Mouse (Mus musculus) midbrain, embryonic 12.5 days (tissue): ENCODE data around the gene Gm12355. TPM values are rescaled to one million over a fixed set of nuclear protein-coding genes. Genes with fewer than 3 reads are reported as not detected.
A peak's percentile ranks its signal among the peaks of the same experiment; 100 is the strongest.
"Not testable (repeated sequence)": the region's sequence is repeated elsewhere in the genome, so short reads cannot be mapped to it uniquely, and the experiment has no call there.

Experiments used
- ATAC-seq: fragments of 200-750 bp; cut with Nextera tagmentation; 2 replicates; pipeline ENCODE4 v1.8.0; 2017; ENCODE audit warnings: low read depth, moderate TSS enrichment, moderate library complexity; ENCODE audit not compliant: low FRiP score
- H3K27ac ChIP-seq: fragments of 300-500 bp; sonication (generic); replicated peaks from 2 replicates; pipeline ENCODE4 v1.5.1; 2016; ENCODE audit warnings: mild to moderate bottlenecking
- H3K27me3 ChIP-seq: fragments of 300-500 bp; sonication (generic); 2 replicates; pipeline ENCODE4 v1.6.1; 2016; ENCODE audit warnings: mild to moderate bottlenecking
- H3K36me3 ChIP-seq: fragments of 300-500 bp; sonication (generic); 2 replicates; pipeline ENCODE4 v1.6.1; 2016
- H3K4me1 ChIP-seq: fragments of 300-500 bp; sonication (generic); 2 replicates; pipeline ENCODE4 v1.6.1; 2016
- H3K4me2 ChIP-seq: fragments of 300-500 bp; sonication (generic); replicated peaks from 2 replicates; pipeline ENCODE4 v1.6.1; 2016; ENCODE audit warnings: mild to moderate bottlenecking, moderate library complexity
- H3K4me3 ChIP-seq: fragments of 300-500 bp; sonication (generic); 2 replicates; pipeline ENCODE4 v1.5.1; 2016; ENCODE audit warnings: mild to moderate bottlenecking
- H3K9ac ChIP-seq: fragments of 300-500 bp; sonication (generic); replicated peaks from 2 replicates; pipeline ENCODE4 v1.6.1; 2016; ENCODE audit warnings: mild to moderate bottlenecking, moderate library complexity
- H3K9me3 ChIP-seq: fragments of 300-500 bp; sonication (generic); 2 replicates; pipeline ENCODE4 v1.6.1; 2016; ENCODE audit warnings: mild to moderate bottlenecking
- WGBS: fragments of 180-500 bp; shearing (Covaris S2); methylation state at CpG from one replicate; pipeline ENCODE4 v1.1.7; 2016; 5-methylcytosine and 5-hydroxymethylcytosine counted together
- polyA plus RNA-seq: library from polyadenylated mRNA; unstranded; fragments of >200 nt; fragmentation: Nextera tagmentation; extraction: Ambion mirVana; gene quantifications from 2 replicates; pipeline ENCODE4 v1.2.1, GENCODE M21; 2016

Gene Gm12355
- polyA plus RNA-seq, result 0.68 and 1.2 TPM in 2 replicates

- Histone ChIP-seq H3K4me3 (no peak within 1 kb of the TSS), H3K4me2 (no peak within 1 kb of the TSS), H3K9ac (no peak within 1 kb of the TSS), H3K4me1 (no peaks in the 10 kb centered on the region), H3K27ac (no peak within 1 kb of the TSS), H3K9me3 (peaks cover 3% of the 10 kb centered on the region; the same call in 1 of the 2 replicates), H3K27me3 (no peaks in the 10 kb centered on the region), H3K36me3 (no peaks in the 10 kb centered on the region)
- 91% methylated on average over 10 of the region's 10 CpGs for WGBS
- ATAC-seq, result no peak
Observed at GRCm38 (mm10) chr11:98625611-98626410, at the start of gene Gm12355, which contains the start of gene Gsdma3. Gene Gm12355 (minus strand): TSS chr11:98625661. Gene Gsdma3 (plus strand): TSS chr11:98626360.

- H3K27me3 ChIP-seq, result peaks cover 27% of the 10 kb centered on the region
- ATAC-seq, result 0 out of 2 replicates have a peak, but pooled peaks have one; percentile 41
- not testable (repeated sequence) for H3K4me2 ChIP-seq, H3K9ac ChIP-seq, H3K27ac ChIP-seq, H3K4me1 ChIP-seq, H3K9me3 ChIP-seq, H3K4me3 ChIP-seq, H3K36me3 ChIP-seq
- WGBS, result 13% methylated on average over 7 of the region's 7 CpGs
Observed at GRCm38 (mm10) chr11:98673136-98673535, 47.7 kb upstream of the Gm12355 start.

GRCm38 (mm10) chr11:98672482-98672881 lies 47.0 kb upstream of the Gm12355 start:
- Histone ChIP-seq H3K27me3 (peaks cover 33% of the 10 kb centered on the region), H3K4me2 (no peak overlapping the region), H3K9ac (no peak overlapping the region), H3K27ac (no peak overlapping the region), H3K4me3 (no peak overlapping the region), H3K9me3 (no peaks in the 10 kb centered on the region), H3K4me1 (no peaks in the 10 kb centered on the region), H3K36me3 (no peaks in the 10 kb centered on the region)
- 90% methylated on average over 5 of the region's 5 CpGs for WGBS
- ATAC-seq, result no peak

- ATAC-seq, result no peak
- H3K36me3 ChIP-seq, result no peaks in the 10 kb centered on the region
- no peak overlapping the region for H3K27ac ChIP-seq
- 75% methylated on average over 5 of the region's 5 CpGs for WGBS
- H3K27me3 ChIP-seq, result peaks cover 34% of the 10 kb centered on the region
- no peak overlapping the region for H3K4me3 ChIP-seq
- H3K4me2 ChIP-seq, result no peak overlapping the region
- no peak overlapping the region for H3K9ac ChIP-seq
- no peaks in the 10 kb centered on the region for H3K4me1 ChIP-seq
- no peaks in the 10 kb centered on the region for H3K9me3 ChIP-seq
Observed at GRCm38 (mm10) chr11:98671857-98672256, 46.4 kb upstream of the Gm12355 start.

GRCm38 (mm10) chr11:98671284-98671815 lies 45.9 kb upstream of the Gm12355 start:
- no peaks in the 10 kb centered on the region for H3K9me3 ChIP-seq
- no peak for ATAC-seq
- H3K27me3 ChIP-seq, result peaks cover 38% of the 10 kb centered on the region
- no peak overlapping the region for H3K27ac ChIP-seq
- H3K4me2 ChIP-seq, result no peak overlapping the region
- 74% methylated on average over 3 of the region's 3 CpGs for WGBS
- no peak overlapping the region for H3K9ac ChIP-seq
- no peaks in the 10 kb centered on the region for H3K36me3 ChIP-seq
- no peaks in the 10 kb centered on the region for H3K4me1 ChIP-seq
- no peak overlapping the region for H3K4me3 ChIP-seq

- Histone ChIP-seq H3K27me3 (peaks cover 32% of the 10 kb centered on the region), H3K4me2 (no peak overlapping the region), H3K4me3 (no peak overlapping the region), H3K27ac (no peak overlapping the region), H3K9ac (no peak overlapping the region), H3K4me1 (no peaks in the 10 kb centered on the region), H3K36me3 (no peaks in the 10 kb centered on the region), H3K9me3 (no peaks in the 10 kb centered on the region)
- WGBS, result 75% methylated on average over 2 of the region's 2 CpGs
- no peak for ATAC-seq
Observed at GRCm38 (mm10) chr11:98668984-98669383, 43.5 kb upstream of the Gm12355 start.

- 38% methylated on average over 4 of the region's 4 CpGs for WGBS
- no peaks in the 10 kb centered on the region for H3K4me1 ChIP-seq
- no peaks in the 10 kb centered on the region for H3K36me3 ChIP-seq
- H3K9me3 ChIP-seq, result no peaks in the 10 kb centered on the region
- no peak within 1 kb of the TSS for H3K4me3 ChIP-seq
- H3K27me3 ChIP-seq, result peaks cover 30% of the 10 kb centered on the region
- no peak within 1 kb of the TSS for H3K4me2 ChIP-seq
- H3K27ac ChIP-seq, result no peak within 1 kb of the TSS
- no peak for ATAC-seq
- no peak within 1 kb of the TSS for H3K9ac ChIP-seq
Observed at GRCm38 (mm10) chr11:98664091-98664490, 38.6 kb upstream of the Gm12355 start, which contains the start of gene Gsdma. Gene Gsdma (plus strand): TSS chr11:98664351.

GRCm38 (mm10) chr11:98660517-98660916 lies 35.1 kb upstream of the Gm12355 start:
- no peak overlapping the region for H3K4me3 ChIP-seq
- H3K36me3 ChIP-seq, result no peaks in the 10 kb centered on the region
- H3K4me2 ChIP-seq, result peak overlapping the region; percentile 30
- H3K9me3 ChIP-seq, result no peaks in the 10 kb centered on the region
- no peaks in the 10 kb centered on the region for H3K4me1 ChIP-seq
- peaks cover 7% of the 10 kb centered on the region; the same call in 1 of the 2 replicates for H3K27me3 ChIP-seq
- no peak overlapping the region for H3K27ac ChIP-seq
- no peak overlapping the region for H3K9ac ChIP-seq
- ATAC-seq, result no peak
- WGBS, result 14% methylated on average over 6 of the region's 6 CpGs

- H3K27me3 ChIP-seq, H3K27ac ChIP-seq, H3K9ac ChIP-seq, H3K4me3 ChIP-seq, H3K9me3 ChIP-seq, H3K4me1 ChIP-seq, ATAC-seq, H3K36me3 ChIP-seq, H3K4me2 ChIP-seq: not testable (repeated sequence)
- 12% methylated on average over 7 of the region's 7 CpGs for WGBS
Observed at GRCm38 (mm10) chr11:98655076-98655475, 29.6 kb upstream of the Gm12355 start.

- WGBS, result 69% methylated on average over 2 of the region's 2 CpGs
- Histone ChIP-seq H3K4me2 (no peak within 1 kb of the TSS), H3K36me3 (no peaks in the 10 kb centered on the region), H3K27me3 (no peaks in the 10 kb centered on the region; the same call in 1 of the 2 replicates), H3K9me3 (no peaks in the 10 kb centered on the region), H3K4me3 (no peak within 1 kb of the TSS), H3K27ac (no peak within 1 kb of the TSS), H3K4me1 (no peaks in the 10 kb centered on the region), H3K9ac (no peak within 1 kb of the TSS)
- ATAC-seq, result no peak
Observed at GRCm38 (mm10) chr11:98646459-98646858, 21.0 kb upstream of the Gm12355 start, which contains the start of gene Gsdma2. Gene Gsdma2 (plus strand): TSS chr11:98646759.

- Histone ChIP-seq H3K4me3 (no peak overlapping the region), H3K9ac (no peak overlapping the region), H3K36me3 (no peaks in the 10 kb centered on the region), H3K27me3 (no peaks in the 10 kb centered on the region; the same call in 1 of the 2 replicates), H3K4me1 (no peaks in the 10 kb centered on the region), H3K4me2 (no peak overlapping the region), H3K9me3 (no peaks in the 10 kb centered on the region), H3K27ac (no peak overlapping the region)
- ATAC-seq, result no peak
- WGBS, result 88% methylated on average over 2 of the region's 2 CpGs
Observed at GRCm38 (mm10) chr11:98645946-98646345, 20.5 kb upstream of the Gm12355 start.

GRCm38 (mm10) chr11:98644757-98645156 lies 19.3 kb upstream of the Gm12355 start:
- ATAC-seq, result no peak
- H3K36me3 ChIP-seq, result no peaks in the 10 kb centered on the region
- no peaks in the 10 kb centered on the region; the same call in 1 of the 2 replicates for H3K27me3 ChIP-seq
- H3K4me1 ChIP-seq, result no peaks in the 10 kb centered on the region
- H3K9me3 ChIP-seq, result no peaks in the 10 kb centered on the region
- no peak overlapping the region for H3K4me2 ChIP-seq
- WGBS, result 79% methylated on average over 3 of the region's 3 CpGs
- H3K9ac ChIP-seq, result no peak overlapping the region
- H3K4me3 ChIP-seq, result no peak overlapping the region
- no peak overlapping the region for H3K27ac ChIP-seq
